Mouse (Mus musculus): ENCODE data around the gene Ddx10. TPM values are rescaled to one million over a fixed set of nuclear protein-coding genes. Genes with fewer than 3 reads are reported as not detected.
A peak's percentile ranks its signal among the peaks of the same experiment; 100 is the strongest.

Ddx10 gene
- polyA plus RNA-seq, 1 experiment from 2014 or later = 25.5 TPM

- no peak overlapping the region for H3K4me3 ChIP-seq
- 56% methylated on average over 4 of the region's 4 CpGs for WGBS
- H3K27ac ChIP-seq = peak overlapping the region; percentile 47; the same call in 1 of the 2 replicates
- H3K9me3 ChIP-seq = no peaks in the 10 kb centered on the region
- H3K27me3 ChIP-seq (ENCODE audit: insufficient read depth, poor library complexity, severe bottlenecking) = no peaks in the 10 kb centered on the region
- H3K36me3 ChIP-seq = no peaks in the 10 kb centered on the region
- H3K4me1 ChIP-seq = peaks cover 7% of the 10 kb centered on the region; the same call in 1 of the 2 replicates
- no peak for DNase-seq (ENCODE audit: low spot score)
Measured at GRCm38 (mm10) chr9:53066428-53066827, 181.4 kb downstream of the Ddx10 start.

GRCm38 (mm10) chr9:53065028-53065427, 182.8 kb downstream of the Ddx10 start:
- 60% methylated on average over 2 of the region's 2 CpGs for WGBS
- Histone ChIP-seq H3K4me1 (peaks cover 7% of the 10 kb centered on the region; the same call in 1 of the 2 replicates), H3K27ac (peak overlapping the region; percentile 64; the same call in 1 of the 2 replicates), H3K4me3 (no peak overlapping the region), H3K27me3 (ENCODE audit: insufficient read depth, poor library complexity, severe bottlenecking) (no peaks in the 10 kb centered on the region), H3K9me3 (no peaks in the 10 kb centered on the region), H3K36me3 (no peaks in the 10 kb centered on the region)
- DNase-seq (ENCODE audit: low spot score) = no peak

GRCm38 (mm10) chr9:53064531-53064930, 183.3 kb downstream of the Ddx10 start:
- 45% methylated on average over 6 of the region's 6 CpGs for WGBS
- peaks cover 7% of the 10 kb centered on the region; the same call in 1 of the 2 replicates for H3K4me1 ChIP-seq
- no peak for DNase-seq (ENCODE audit: low spot score)
- H3K9me3 ChIP-seq = no peaks in the 10 kb centered on the region
- no peak overlapping the region for H3K4me3 ChIP-seq
- no peaks in the 10 kb centered on the region for H3K27me3 ChIP-seq (ENCODE audit: insufficient read depth, poor library complexity, severe bottlenecking)
- no peaks in the 10 kb centered on the region for H3K36me3 ChIP-seq
- H3K27ac ChIP-seq = peak overlapping the region; percentile 64; the same call in 1 of the 2 replicates

- 60% methylated on average over 3 of the region's 3 CpGs for WGBS
- no peak overlapping the region; the same call in 1 of the 2 replicates for H3K27ac ChIP-seq
Measured at GRCm38 (mm10) chr9:53055306-53055705, 192.5 kb downstream of the Ddx10 start.

More at GRCm38 (mm10) chr9:53055306-53055705, 192.5 kb downstream of the Ddx10 start:
- H3K27me3 ChIP-seq (ENCODE audit: insufficient read depth, poor library complexity, severe bottlenecking) = no peaks in the 10 kb centered on the region
- no peaks in the 10 kb centered on the region for H3K36me3 ChIP-seq
- no peaks in the 10 kb centered on the region for H3K9me3 ChIP-seq
- no peak overlapping the region for H3K4me3 ChIP-seq
- no peak for DNase-seq (ENCODE audit: low spot score)
- peaks cover 5% of the 10 kb centered on the region; the same call in 1 of the 2 replicates for H3K4me1 ChIP-seq

Other genes with a start within 250 kb of the Ddx10 start
- 0.31 and 0.65 TPM in 2 replicates for gene Exph5, start 53.6 kb upstream of the Ddx10 start, polyA plus RNA-seq (2016; fragmentation: Nextera tagmentation; extraction: Ambion mirVana)
- gene Kdelc2, start 136.0 kb upstream of the Ddx10 start, polyA plus RNA-seq (2016; fragmentation: Nextera tagmentation; extraction: Ambion mirVana) = 17.5 and 18.1 TPM in 2 replicates
- gene 4930550C14Rik, start 154.3 kb upstream of the Ddx10 start, polyA plus RNA-seq (2016; fragmentation: Nextera tagmentation; extraction: Ambion mirVana) = 0.09 and 0.58 TPM in 2 replicates